Mouse (Mus musculus) telencephalon, adult 2 months (tissue): ENCODE results near the gene Gm17364.
"Not testable (repeated sequence)": the region's sequence is repeated elsewhere in the genome, so short reads cannot be mapped to it uniquely, and the experiment has no call there.

Experiments
- DNase-seq: peaks from one replicate; pipeline ENCODE4 v3.0.0-alpha.2; 2011; ENCODE audit warnings: low read depth, low spot score

Gene Gm17364

GRCm38 (mm10) chr13:41252141-41252540 is 21.6 kb downstream of the Gm17364 start:
- DNase-seq, result no peak

DNA sequence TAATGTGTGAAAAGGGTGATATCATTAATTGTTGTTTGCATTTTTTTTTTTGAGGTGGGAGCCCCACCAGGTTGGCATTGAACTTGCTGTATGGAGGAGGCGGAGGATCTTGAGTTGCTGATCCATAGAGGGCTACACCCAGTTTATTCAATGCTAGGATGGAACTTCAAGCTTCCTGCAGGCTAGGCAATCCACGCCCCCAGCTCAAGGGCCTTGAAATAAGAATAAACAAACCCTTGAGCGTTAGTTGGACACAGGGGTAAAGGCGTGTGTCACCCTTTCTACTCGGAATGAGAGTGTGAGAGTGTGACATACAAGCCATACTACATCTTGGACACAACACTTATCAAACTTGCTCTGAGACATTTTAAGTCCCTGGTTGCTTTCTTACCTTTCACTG is 22.1 kb downstream of the Gm17364 start:
- no peak for DNase-seq

DNA sequence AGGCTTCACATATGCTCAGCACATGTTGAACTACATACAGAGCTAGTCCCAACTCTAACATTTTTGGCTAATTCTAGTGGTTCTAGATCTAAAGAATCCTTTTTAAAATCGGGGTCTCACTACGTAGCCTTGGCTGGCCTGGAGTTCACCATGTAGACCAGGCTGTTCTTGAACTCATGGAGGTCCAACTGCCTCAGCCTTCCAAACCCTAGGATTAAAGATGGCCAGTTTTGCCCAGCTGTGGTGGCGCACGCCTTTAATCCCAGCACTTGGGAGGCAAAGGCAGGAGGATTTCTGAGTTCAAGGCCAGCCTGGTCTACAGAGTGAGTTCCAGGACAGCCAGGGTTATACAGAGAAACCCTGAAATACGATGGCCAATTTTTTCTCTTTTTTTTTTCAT is 22.5 kb downstream of the Gm17364 start:
- not testable (repeated sequence) for DNase-seq

DNA sequence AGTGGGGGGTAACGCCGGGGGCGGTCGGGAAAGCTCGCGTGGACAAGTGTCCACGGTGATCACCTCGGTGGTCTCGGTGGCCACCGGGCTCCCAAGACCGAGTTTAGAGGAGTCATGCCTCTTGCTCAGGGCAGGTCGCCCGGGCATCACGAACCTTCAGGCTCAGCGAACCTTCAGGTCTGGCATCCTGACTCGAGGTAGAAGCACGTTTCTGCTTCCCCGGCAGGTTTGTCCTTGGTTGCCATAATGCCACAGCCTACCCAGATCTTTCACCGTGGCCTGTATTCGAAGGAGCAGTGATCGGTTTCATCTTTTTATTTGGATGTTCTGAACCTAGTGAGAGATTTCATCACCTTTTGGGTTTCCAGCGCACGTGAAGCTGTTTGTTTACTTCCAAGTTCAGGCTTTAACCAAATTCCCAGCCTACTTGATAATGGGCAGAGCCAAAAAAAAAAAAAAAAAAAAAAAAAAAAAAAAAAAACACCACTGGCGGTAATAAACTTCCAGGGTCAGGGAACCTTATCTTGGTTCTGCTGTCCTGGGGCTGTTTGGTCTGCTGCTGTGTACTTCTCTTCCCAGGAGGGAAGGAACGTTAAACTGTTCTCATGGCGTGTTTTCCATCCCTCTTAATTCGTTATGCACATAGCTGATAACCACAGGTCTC is 23.3 kb downstream of the Gm17364 start:
- peak; percentile 23 for DNase-seq

DNA sequence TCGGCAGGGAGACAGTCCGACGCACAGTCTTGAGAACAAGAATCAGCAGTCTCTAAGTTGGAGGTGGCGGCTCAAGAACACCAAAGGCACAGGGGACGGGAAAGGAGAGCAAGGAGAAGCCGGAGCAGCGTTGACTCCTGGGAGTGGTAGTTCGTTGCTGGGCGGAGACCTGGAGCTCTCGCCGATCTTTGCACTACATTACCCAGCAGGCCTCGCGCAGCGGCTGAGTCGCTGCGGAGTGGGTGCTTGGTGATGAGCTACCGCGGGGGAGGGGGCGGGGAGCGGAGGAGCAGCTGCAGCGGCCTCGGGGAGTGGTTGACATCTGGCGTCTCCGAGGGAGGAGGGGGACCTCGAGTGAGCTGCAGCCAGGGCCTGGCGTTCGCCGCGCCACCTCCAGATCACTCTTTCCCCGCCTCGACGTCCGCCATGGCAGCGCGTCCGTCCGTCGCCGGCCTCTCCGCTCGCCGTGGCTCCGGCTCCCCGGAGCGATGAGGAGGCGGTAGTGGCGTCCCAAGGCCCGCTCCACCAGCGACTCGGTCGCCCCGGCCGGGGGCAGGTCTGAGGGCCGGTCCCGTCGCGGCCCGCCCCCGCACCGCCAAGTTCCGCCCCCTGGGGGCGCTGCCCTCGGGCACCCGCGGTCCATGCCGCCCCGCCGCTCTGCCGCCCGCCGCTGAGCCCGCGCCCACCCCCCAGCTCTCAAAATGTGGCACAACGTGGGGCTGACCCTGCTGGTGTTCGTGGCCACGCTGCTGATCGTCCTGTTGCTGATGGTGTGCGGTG is 24.0 kb downstream of the Gm17364 start, which contains the start of gene Smim13:
Smim13 (plus strand) TSS at position 307 of the 780 bp plus-strand sequence.
- DNase-seq, result peak; percentile 98

GRCm38 (mm10) chr13:41248751-41249520 is 24.8 kb downstream of the Gm17364 start:
- peak; percentile 79 for DNase-seq

DNA sequence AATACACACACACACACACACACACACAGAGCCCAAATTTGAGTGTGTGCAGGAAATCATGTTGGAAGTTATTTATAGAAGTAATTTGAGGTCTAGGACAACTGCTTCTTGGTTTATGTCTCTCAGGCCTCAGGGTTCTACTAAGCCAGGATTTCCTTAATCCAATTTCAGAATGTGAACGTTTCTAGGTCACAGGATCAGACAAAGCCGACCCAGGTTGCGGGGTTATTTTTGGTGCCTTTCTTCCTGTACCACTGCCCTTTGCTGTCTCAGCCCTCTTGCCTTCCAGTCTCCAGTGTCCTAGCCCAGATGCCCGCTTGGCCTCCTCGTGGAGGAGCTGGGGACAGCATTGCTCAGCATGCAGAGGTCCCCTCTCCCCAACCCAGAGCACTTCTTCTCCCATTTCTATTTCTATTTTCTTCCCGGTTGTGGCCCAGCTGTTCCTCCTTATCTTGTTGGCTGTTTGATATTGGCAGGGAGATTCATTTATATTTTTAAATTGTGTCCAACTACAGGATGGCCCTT is 29.4 kb downstream of the Gm17364 start:
- DNase-seq, result no peak

DNA sequence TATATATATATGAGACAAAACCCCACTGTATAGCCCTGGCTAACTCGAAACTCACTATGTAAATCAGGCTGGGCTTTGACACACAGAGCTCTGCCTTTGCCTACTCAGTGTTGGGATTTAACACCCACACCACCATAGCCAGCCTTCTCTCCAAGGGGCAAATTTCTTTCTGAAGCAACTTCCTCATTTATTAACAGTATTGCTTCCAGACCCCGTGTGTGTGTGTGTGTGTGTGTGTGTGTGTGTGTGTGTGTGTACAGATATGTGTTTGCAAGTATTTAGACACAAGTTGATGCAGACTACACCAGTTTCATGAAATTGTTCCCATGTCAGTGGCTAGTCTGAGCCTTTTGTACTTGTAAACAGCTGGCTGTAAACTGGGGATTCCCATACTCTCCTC is 32.2 kb downstream of the Gm17364 start:
- DNase-seq, result no peak

GRCm38 (mm10) chr13:41238805-41239130 is 35.0 kb downstream of the Gm17364 start:
- DNase-seq, result peak; percentile 78

- no peak for DNase-seq
Measured at GRCm38 (mm10) chr13:41238035-41238804, 35.6 kb downstream of the Gm17364 start.

DNA sequence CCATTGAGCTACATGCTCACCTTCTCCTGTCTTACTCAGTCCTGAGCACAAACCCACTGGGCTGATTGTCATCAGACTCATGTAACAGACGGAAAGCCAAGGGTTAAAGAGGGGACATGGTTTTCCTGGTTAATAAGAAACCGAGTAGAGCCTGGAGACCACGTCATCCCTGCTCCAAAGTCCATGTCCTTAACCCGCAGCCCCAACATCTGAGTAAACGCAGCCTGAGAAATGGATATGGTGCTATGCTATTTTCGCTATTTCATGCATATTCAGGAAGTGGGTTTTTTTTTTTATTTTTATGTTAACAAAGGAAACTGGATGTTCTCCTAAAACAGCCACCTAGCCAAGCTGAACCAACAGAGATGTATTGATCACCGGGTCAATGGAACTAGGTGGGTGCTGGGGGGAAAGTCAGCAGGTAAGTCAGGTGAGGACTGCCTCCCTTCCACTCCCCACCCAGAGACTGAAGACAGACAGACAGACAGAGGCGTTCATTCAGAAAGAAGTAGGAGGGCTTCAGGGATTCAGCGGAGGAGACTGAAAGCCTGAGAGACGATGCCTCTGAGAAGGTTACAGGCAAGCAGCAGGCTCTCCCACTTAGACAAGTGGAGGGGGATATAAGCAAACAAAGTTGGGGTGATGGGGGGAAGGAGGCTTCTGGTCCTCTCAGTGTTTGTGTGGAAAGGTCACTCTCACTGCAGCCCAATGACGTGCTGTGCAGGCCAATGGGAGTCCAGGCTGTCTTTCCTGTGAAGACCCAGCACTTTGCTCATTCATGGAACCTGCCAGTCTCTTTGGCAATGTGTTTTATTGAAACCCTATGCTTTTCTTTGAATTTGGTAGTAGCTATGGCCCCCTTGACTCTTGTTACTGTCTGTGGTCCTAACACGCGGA is 37.7 kb downstream of the Gm17364 start:
- no peak for DNase-seq

DNA sequence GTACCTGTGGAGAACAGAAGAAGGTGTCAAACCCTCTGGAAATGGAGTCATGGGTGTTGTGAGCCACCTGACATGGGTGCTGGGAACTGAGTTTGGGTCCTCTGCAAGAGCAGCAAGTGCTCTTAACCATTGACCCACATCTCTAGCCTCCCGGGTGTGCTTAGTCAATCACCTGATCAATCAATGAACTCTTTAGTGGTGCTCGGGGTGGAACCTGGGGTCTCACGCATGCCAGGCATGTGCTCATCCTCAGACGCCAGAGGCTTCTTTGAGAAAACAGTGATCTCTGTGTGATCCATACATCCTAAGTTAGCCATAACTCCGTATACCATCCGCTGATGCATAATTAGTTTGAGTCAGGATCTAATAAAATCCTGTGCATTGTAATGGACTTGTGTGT is 38.6 kb downstream of the Gm17364 start:
- DNase-seq, result no peak

GRCm38 (mm10) chr13:41233241-41233640 is 40.5 kb downstream of the Gm17364 start:
- no peak for DNase-seq

GRCm38 (mm10) chr13:41232209-41232608 is 41.6 kb downstream of the Gm17364 start:
- DNase-seq, result no peak

- DNase-seq, result no peak
Measured at GRCm38 (mm10) chr13:41231389-41231983, 42.3 kb downstream of the Gm17364 start.

- no peak for DNase-seq
Measured at GRCm38 (mm10) chr13:41230256-41230655, 43.5 kb downstream of the Gm17364 start.

- DNase-seq, result no peak
Measured at GRCm38 (mm10) chr13:41228060-41228459, 45.7 kb downstream of the Gm17364 start.

GRCm38 (mm10) chr13:41226513-41226912 is 47.3 kb downstream of the Gm17364 start:
- no peak for DNase-seq
